Mouse (Mus musculus): Measurements from ENCODE around the gene F2rl3.

F2rl3 gene

GRCm38 (mm10) chr8:72766777-72767176, 5.1 kb downstream of the F2rl3 start:
- DNase-seq: no peak

DNA sequence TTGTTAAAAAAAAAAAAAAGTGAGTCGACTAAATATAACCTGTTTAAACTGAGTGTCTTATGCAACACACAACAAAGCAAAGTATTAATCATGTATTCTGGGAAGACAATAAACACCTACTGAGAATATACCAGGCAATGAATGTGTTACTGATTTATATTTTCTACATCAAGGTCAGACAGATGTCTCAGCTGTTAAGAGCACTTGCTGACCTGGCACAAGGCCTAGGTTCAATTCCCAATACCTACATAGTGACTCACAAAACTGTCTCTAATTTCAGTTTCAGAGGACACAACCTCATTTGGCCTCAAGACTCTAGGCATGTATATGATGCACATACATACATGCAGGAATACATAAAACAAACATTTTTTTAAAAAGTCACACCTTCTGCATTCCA, 16.1 kb downstream of the F2rl3 start:
- no peak for DNase-seq

- DNase-seq: no peak
Observed at GRCm38 (mm10) chr8:72780644-72781043, 19.0 kb downstream of the F2rl3 start.

DNA sequence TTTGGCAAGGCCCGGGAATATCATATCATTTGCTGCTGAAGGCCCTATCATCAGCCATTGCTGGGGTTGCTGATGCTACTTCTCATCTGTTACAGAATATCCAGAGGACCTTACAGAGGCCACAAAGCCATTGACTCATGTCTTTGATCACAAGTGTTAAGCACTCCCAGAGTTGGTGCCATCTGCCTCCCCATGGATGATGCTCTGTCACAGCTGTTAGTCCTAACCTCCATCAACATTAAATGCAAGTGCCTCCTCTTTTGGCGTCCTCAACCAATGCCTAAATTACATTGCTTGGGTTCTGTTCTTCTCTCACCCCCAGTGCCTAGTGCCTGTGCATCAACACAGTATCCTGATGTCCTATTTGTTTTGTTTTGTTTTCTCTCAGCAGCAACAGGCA, 39.9 kb downstream of the F2rl3 start:
- DNase-seq: no peak

- DNase-seq: no peak
Observed at GRCm38 (mm10) chr8:72812690-72813089, 51.0 kb downstream of the F2rl3 start.

All from cerebellum, postnatal 14 days (tissue).